Mouse (Mus musculus): ENCODE data around the gene Rmnd5a.
"Not testable (repeated sequence)": the region's sequence is repeated elsewhere in the genome, so short reads cannot be mapped to it uniquely, and the experiment has no call there.

Rmnd5a gene

DNA sequence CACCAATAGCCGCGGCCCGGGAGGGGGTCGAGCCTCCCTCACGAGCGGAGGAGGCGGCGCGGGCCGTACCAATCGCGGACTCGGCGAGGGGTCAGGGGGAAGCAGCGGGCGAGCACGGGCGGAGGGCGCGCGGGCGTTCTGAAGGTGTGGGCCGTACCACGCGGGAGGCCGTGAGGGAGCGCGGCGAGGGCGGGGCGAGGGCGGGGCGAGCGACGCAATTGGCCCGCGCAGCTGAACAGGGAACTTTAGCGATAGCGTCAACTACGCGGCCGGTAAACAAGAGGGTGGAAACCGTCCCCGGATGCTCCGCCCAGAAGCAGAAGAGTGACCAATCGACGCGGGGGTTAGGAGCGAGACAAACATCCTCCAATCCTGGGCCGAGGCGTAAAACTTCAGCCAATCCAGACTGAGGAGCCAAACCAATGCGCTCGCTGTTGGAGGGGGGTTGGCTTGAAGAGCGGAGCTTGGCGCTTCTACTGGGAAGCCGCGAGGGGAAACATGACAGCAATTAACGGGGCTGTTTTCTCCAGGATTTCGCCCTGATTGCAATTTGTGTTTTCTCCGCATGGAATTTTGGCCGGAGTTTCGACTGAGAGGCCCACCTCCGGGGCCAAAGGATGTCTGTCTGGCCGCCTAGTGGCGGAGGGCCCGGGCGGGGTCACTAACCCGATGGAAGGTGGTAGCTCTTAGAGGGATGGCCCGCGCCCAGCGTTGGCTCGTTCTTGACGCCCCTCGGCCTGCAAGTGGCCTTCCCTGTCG lies at the start of gene Rmnd5a:
Gene Rmnd5a (minus strand): TSS at position 146 of the 759 bp plus-strand sequence.
- CTCF ChIA-PET = interaction anchor here (0.6 to 0.7 kb wide), 2 partner anchors 27 to 58 kb away, joined by 3 read pairs; no protein-coding TSS in a partner anchor

DNA sequence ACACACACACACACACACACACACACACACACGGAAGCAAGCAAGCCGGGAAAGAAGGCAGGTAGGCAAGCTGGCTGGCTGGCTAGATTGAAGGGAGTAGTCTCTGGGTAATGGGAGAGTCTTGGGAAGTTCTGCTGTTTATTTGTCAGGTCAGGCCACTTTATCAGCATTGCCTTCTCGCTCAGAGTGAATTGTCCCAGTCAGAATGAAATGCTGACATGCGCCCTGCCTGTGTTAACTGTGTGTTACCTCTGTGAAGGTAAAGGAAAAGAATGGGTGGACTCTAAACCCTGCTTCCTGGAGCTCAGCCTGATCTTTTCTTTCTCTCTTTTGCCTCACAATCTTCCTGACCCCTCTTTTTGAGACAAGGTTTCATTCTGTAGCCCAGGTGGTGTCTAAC lies 47.5 kb upstream of the Rmnd5a start:
- CTCF ChIA-PET = interaction anchor here (0.6 to 0.8 kb wide), 2 partner anchors 10 to 27 kb away, joined by 4 to 10 read pairs; no protein-coding TSS in a partner anchor

GRCm38 (mm10) chr6:71486867-71487266 lies 46.4 kb upstream of the Rmnd5a start:
- CTCF ChIA-PET = interaction anchor here (0.6 kb wide), 1 partner anchor 118 kb away, joined by 14 read pairs; no protein-coding TSS in a partner anchor

DNA sequence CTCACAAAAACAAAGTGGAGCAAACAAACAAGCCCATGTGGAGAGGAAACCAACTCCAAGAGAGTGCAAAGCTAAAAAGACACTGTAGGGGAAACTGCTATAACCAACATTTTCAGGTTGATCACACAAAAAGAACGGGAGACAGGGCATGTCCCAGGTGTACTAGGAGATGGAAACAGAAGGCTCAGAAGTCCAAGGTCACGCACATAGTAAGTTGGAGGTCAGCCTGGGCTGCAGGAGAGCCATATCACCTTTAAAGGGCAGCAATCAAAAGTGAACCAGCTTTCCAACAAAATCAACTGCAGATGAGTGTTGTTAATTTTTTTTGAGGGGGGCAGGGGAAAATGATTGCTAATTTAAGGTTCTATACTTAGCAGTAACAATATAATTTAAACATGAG lies 45.8 kb upstream of the Rmnd5a start:
- CTCF ChIA-PET = interaction anchor here (0.6 kb wide), 1 partner anchor 119 kb away, joined by 14 read pairs; no protein-coding TSS in a partner anchor

DNA sequence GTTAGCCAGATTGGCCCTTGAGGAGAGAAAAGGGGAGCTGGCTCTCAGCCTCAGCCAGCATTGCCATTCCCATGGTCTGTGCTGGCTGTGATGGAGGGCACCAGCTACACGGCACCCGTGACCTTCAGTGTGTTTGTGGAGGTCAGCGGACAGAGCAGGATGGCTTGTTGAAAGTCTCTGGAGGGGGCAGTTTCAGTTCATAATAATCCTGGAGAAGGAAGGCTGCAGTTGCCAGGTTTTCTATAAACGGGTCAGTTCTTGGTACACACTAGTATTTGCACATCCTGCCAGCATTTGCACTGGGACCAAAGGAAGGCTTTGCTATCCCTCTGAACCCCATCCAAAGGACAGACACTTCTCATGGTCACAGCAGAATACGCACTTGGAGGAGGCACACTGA lies 44.8 kb upstream of the Rmnd5a start:
- CTCF ChIA-PET = interaction anchor here (0.6 kb wide), 1 partner anchor 55 kb away, joined by 3 read pairs; no protein-coding TSS in a partner anchor

DNA sequence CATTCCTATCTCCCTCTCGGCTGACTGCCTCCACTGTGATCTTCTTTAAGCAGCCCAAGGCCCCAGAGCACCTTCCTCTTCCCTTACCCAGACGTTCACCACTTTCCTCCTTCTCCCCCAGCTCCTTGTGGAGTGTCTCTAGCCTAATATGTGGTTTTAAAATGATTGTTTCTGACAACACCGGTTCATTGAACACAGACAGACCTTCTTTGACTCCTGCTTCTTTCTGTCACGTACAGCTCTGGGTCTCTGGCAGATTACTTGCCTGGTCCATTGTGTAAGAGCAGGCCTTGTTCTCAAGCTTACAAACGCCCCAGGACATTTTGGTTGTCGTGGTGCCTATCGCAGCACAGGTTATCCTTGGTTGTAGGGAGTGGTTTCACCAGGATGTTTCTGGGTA lies 40.7 kb upstream of the Rmnd5a start:
- CTCF ChIA-PET = no interaction called here

- CTCF ChIA-PET = no interaction called here
These were observed 39.7 kb upstream of the Rmnd5a start for GRCm38 (mm10) chr6:71480136-71480535.

- CTCF ChIA-PET = not testable (repeated sequence)
These were observed 39.2 kb upstream of the Rmnd5a start for GRCm38 (mm10) chr6:71479588-71479987.

GRCm38 (mm10) chr6:71478816-71479568 lies 38.6 kb upstream of the Rmnd5a start:
- CTCF ChIA-PET = not testable (repeated sequence)

DNA sequence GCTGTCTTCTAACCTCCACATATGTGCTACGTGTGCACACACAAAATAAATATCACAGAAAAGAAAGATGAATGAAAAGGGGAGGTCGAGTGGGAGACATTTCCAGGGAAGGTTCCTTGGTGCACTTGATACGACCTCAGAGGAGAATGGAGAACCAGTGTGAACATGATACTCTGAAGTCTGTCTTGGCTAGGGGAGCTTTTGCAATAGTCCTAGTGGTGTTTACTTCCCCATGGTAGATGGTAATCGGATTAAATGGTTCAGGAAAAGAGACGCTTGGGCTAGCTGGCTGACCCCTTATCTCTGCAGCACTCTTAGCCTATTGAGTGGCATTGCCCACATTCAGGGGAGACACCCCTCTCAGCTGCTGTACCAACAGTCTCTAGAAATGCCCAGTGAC lies 36.3 kb upstream of the Rmnd5a start:
- CTCF ChIA-PET = no interaction called here

- CTCF ChIA-PET = no interaction called here
These were observed 35.2 kb upstream of the Rmnd5a start for GRCm38 (mm10) chr6:71475604-71476003.

DNA sequence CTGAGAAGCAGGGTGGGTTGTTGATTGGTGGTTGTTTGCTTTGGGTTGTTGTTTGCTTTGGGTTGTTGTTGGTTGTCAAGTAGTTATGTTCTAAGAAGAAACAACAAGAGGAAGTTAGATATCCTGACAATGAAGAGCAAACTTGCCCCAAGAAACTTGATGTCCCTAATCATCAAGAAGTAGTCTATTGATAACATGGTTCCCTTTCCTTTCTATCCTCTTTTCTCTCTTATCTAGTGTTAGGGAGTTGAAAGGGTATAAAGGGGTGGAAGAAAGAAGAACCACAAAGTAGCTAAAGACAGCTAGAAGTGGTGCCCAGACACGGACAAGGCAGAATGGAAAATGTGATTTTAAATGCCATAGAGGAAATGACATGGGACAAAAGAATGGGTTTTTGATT lies 32.3 kb upstream of the Rmnd5a start:
- CTCF ChIA-PET = no interaction called here

DNA sequence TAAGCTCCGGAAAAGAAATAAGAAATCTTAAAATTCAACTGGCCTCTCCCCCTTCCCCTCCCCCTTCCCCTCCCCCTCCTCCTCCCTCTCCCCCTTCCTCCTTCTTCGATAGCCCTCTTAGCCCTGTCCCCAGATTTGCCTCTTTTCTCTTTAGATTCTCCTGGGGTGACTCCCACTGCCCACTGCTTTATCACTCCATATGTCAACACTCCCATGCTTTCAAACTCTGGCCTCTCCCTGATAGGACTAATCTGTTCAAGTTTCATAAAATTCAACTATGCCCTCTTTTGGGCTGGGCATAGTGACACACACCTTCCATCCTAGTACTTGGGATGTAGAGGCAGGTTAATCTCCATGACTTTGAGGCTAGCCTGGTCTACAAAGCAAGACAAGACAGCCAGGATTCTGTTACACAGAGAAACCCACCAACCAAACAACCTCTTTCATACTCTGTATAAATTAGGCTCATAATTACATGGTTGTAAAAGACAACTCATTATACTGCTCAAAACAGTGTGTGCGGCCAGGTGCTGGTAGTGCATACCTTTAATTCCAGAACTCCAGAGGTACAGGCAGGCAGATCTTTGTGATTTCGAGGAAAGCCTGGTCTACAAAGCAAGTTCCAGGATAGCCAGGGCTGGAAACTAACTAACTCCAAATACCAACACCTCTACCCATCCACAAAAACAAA lies 31.5 kb upstream of the Rmnd5a start:
- CTCF ChIA-PET = no interaction called here

- CTCF ChIA-PET = interaction anchor here (0.6 kb wide), 1 partner anchor 68 kb away, joined by 4 read pairs; no protein-coding TSS in a partner anchor
These were observed 28.9 kb upstream of the Rmnd5a start for GRCm38 (mm10) chr6:71469291-71469690.

GRCm38 (mm10) chr6:71467766-71468165 lies 27.3 kb upstream of the Rmnd5a start:
- CTCF ChIA-PET = interaction anchor here (0.6 kb wide), 1 partner anchor 60 kb away, joined by 4 read pairs; no protein-coding TSS in a partner anchor

GRCm38 (mm10) chr6:71465146-71465545 lies 24.7 kb upstream of the Rmnd5a start:
- CTCF ChIA-PET = no interaction called here

- CTCF ChIA-PET = no interaction called here
These were observed 17.6 kb upstream of the Rmnd5a start for GRCm38 (mm10) chr6:71457956-71458608.

- CTCF ChIA-PET = not testable (repeated sequence)
These were observed 13.7 kb upstream of the Rmnd5a start for GRCm38 (mm10) chr6:71453983-71454739.

DNA sequence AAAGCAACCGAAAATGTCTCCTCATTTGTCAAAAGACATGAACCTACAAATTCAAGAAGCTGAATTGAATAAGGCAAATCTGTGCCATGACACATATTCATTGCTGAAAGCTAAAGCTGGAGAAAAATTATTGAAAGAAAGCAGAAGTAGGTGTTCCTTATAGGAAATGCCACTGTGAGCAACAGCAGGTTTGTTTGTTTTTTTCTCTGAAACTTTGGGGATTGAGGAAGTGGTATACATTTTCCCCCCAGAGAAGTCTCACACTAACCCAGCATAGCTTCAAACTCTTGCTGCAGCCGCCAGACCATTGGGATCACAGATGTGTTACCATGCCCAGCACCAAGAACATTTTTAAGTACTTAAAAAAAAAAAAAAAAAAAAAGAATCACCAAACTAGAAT lies 12.4 kb upstream of the Rmnd5a start:
- CTCF ChIA-PET = no interaction called here

- CTCF ChIA-PET = no interaction called here
These were observed 5.1 kb upstream of the Rmnd5a start for GRCm38 (mm10) chr6:71445560-71445959.

DNA sequence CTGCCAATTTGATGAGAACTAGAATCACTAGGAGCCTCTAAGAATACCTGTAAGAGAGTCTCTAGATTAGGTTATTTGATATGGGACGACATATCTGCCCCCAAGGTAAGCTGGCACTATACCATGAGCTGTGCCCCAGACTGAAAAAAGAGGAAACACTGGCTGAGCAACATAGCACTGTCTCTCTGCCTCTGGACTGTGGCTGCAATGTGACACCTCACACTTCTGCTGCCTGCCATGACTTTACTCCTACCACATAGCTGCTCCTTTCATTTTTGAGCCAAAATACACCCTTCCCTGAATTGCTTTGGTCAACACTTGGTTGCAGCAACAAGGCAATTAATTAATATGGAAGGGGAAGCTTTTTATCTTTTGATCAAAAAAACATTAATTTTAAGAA lies 4.3 kb upstream of the Rmnd5a start:
- CTCF ChIA-PET = no interaction called here

All from spleen, embryonic (tissue).